Mouse (Mus musculus): ENCODE data around the gene Prrc2a.
"Not testable (repeated sequence)": the region's sequence is repeated elsewhere in the genome, so short reads cannot be mapped to it uniquely, and the experiment has no call there.

Gene Prrc2a

DNA sequence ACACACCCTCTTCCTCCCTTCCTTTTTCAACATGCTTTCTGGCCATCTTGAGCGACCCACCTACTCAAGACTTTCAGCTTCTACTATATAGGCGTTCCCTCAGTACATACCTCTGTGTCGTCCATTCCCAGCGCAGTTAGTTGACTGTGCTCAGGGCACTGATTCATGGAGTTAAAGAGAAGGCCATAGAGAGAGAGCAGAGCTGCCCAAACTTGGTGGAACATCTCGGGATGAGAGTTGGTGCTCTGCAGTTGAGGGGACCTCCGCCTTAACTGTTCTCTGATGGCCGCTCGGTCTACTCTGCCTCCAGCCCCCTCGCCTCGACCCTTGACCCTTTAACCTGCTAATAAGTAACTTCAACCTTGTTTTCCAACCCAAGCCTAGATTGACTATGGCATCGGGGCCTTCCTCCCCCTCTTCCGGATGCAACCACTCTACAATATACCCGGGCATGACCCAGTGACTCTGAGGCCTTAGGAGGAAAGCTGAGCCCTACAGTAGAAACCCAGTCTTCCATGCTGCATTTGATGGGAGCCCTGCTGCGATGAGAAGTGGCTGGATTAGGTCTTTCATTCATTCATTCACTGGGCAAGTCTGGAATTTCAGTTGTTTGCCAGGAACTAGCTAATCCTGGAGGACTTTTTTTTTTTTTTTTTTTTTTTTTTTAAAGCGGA is 33.1 kb downstream of the Prrc2a start, which contains the start of gene Apom:
Apom (minus strand) TSS at position 551 of the 674 bp plus-strand sequence.
- DNase-seq, result no peak

DNA sequence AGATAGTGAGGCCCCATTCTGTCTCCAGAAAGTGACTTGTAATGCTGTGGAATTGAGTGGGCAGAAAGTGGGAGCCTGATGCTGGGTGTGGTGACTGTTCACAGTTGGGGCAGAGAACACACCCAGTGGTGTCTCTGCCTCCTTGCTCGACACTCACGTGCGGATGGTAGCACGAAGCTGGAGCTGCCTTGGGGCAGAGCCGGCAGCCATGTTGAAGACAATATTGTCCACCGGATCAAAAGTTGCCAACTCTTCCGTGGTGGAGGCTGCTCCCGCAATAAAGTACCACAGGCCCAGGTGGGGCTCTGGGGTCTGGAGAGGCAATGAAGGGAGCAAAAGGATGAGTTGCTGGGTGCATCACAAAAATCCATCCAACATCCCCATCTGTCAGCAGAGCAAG is 33.7 kb downstream of the Prrc2a start:
- no peak for DNase-seq

DNA sequence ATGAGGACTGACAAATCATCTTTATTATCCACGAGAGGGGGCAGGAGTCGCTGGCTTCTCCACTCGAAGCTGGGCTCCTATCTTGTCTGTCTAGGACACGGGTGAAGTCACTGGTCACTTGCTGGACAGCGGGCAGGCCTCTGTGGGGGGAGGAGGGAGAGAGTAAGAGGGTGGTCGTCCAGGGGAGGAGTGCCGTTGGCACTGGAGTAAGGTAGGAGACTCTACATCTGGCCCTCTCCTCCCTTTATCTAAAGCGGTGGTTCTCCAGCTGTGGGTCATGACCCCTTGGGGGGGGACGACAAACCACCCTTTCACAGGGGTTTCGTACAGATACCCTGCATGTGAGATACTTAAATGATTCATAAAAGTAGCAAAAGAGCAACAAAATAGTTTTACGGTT is 35.7 kb downstream of the Prrc2a start:
- DNase-seq, result no peak

DNA sequence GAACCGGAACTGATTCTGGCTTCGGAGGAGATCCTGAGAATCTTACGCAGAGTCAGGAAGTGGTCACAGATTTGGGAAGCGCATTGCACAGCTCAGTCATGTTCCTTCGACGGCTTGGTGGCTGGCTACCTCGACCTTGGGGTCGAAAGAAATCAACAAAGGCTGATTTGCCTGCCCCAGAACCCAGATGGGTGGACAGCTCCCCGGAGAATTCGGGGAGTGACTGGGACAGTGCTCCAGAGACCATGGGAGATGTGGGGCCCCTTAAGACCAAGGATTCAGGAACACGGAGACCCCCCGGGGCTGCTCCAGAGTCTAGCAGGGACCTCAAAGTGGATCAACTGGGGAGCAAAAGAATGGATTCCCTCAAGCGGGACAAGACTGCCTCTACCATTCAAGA is 37.7 kb downstream of the Prrc2a start:
- DNase-seq, result no peak

DNA sequence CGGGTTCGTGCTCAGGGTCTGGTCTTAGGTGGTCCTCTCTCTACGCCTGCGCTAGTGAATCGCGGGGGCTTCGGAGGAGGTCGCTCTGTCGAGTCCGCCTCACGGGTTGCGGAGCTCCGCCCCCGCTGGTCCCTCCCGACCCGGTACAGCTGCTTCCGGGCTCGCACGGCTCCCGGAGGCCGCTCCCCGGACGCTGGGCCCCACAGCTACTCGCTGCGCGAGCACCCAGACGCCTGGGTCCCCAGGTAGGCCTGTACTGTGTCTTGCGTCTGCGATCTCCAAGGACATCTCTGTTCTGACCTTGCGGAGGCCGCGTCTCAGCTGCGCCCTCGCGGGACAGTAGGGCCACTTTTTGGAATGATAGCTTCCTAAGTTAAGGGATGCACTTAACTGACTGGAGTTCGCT is 38.5 kb downstream of the Prrc2a start, which contains the start of gene D17H6S53E:
D17H6S53E (plus strand) TSS at position 168 of the 406 bp plus-strand sequence.
- DNase-seq, result peak; percentile 72 to 79

DNA sequence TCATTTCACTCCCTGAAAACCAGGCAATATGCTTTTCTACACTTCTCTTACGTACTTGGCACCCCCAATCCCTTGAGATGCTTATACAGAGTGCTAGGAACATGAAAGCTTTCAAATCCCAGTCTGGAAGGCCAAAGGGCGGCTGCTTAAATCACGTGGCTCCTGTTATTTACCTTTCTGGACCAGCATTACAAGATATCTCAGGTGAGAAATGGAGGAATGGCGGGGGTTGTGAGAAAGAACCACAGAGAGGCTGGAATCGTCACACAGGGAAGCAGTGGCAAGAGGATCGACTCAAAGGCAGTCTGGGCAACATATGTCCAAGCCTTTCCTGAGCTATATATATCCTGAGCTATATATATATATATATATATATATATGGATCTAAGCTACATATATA is 39.1 kb downstream of the Prrc2a start:
- DNase-seq, result no peak

DNA sequence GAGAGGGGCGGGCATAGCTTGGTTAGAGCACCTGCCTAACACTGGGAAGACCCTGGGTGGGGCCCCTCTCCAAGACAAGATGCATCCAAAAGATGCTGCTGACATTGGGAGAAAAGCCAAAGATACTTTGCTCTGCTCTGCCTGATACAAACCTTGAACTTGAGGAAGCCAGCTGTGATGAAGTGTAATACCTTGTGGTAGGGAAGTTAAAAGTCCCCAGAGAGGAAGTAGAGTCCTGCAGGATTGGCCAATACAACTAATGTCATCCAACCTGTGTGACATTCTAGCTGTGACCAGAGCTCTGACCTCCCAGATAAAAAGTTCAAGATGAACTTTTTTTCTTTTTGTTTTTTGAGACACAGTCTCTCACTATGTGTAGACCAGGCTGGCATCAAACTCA is 39.6 kb downstream of the Prrc2a start:
- DNase-seq, result no peak

DNA sequence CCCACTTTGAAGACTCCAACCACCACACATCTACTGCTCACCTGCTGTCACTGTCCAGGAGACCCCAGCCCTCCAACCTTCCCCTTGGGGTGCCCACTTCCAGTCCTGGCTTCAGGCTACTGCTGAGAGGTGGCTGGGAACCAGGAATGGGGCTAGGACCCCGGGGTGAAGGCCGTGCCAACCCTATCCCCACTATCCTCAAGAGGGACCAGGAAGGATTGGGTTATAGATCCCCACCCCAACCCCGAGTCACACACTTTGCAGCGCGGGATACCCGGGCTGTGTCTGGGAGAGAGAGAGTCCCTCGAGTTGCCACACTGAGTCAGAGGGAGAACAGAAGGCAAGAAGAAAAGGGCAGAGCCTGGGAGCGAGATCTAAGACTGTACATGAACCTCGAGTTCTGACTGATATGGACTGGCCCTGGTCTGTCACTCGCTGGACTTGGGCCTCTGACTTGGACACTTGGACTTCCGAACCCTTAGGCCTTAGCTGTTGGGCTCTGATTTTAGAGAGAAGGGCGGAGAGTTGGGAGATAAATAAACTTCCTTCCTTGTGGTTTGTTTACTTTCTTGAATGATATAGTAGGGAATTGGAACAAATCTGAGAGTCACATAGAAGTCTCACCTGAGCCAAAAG is 40.3 kb downstream of the Prrc2a start:
- DNase-seq, result not testable (repeated sequence)

DNA sequence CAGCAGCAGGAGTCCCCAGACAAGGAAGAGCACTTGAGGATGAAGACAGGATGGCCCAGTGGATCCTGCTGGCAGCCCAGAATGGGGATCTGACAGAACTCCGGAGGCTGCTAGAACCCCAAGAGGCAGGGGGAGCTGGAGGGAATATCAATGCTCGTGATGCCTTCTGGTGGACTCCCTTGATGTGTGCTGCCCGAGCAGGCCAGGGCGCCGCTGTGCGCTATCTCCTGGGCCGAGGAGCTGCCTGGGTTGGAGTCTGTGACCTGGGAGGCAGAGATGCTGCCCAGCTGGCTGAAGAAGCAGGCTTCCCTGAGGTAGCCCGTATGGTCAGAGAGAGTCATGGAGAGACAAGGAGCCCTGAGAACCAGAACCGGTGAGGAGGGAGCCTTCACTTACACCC is 41.4 kb downstream of the Prrc2a start:
- not testable (repeated sequence) for DNase-seq

DNA sequence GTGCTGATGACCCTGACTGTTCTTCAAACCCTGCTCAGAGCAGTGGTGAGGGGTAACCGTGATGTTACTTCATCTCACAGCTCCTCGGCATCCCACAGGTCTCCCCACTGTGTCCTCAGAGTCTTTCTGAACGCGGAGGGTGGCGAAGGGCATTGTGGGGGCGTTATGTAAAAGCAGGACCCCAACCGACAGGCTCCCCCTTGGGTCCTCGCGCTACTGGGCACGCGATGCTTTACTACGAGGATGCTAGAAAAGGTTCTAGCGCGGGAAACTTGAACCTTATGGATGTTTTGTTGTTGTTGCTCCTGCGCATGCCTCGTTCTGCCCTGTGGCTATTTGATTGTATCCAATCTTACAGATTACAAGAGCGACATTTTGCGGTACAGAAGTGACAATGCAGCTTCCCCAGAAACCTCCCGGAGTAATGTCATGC is 42.8 kb downstream of the Prrc2a start, which contains the start of gene Csnk2b:
Csnk2b (minus strand) TSS at position 183 of the 433 bp plus-strand sequence.
- peak; percentile 81 to 82 for DNase-seq

DNA sequence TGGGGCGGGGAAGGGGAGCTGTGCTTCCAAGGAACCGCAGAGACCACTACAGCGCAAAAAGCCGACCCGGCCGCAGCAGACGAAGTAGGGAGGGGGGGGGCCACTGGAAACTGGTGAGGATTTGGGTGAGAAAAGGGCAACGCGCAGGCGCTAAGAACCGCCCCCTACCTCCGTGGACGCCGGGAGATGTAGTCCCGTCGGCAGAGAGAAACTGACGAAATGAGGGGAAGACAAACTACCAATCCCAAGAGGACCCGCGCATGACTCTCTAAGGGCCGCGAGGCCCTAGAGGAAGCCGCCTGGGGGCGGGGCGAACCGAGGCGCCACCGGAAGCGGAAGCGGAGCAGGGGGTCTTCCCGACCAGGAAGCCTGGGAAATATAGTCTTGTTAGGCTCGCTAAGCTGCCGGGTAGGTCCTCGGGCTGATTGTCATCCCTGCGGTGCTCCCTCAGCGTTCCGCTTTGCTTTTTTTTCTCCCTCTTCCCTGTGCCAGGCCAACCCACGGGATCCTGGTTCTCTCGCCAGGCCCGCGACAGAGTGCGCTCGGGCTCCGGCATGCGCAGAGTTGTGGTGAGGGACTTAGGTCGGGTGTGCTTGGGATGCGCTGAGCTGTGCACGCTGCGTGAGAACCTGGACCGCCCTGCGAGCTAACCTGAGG is 43.4 kb downstream of the Prrc2a start, which contains the start of gene Gpank1:
Gpank1 (plus strand) TSS at position 313 of the 657 bp plus-strand sequence.
- DNase-seq, result peak; percentile 99

DNA sequence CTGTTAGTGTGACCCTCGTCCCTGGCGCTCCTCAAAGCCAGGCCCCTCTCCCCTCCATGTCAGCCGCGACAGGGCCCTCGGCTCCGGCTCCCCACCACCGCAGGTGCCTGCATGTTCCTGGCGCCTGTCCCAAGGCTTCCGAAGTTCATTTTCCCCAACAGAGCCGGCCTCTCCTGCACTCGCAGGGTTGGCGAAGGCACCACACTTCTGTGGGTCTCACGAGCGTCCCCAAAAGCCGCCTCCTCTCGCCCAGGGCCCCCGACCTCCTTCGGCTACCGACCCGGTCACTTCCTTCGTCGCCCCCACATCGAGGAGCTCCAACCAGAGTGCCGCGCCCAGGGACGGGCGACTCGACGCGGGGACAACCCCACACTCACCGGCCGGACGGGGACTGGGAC is 44.0 kb downstream of the Prrc2a start:
- DNase-seq, result peak; percentile 72 to 76

DNA sequence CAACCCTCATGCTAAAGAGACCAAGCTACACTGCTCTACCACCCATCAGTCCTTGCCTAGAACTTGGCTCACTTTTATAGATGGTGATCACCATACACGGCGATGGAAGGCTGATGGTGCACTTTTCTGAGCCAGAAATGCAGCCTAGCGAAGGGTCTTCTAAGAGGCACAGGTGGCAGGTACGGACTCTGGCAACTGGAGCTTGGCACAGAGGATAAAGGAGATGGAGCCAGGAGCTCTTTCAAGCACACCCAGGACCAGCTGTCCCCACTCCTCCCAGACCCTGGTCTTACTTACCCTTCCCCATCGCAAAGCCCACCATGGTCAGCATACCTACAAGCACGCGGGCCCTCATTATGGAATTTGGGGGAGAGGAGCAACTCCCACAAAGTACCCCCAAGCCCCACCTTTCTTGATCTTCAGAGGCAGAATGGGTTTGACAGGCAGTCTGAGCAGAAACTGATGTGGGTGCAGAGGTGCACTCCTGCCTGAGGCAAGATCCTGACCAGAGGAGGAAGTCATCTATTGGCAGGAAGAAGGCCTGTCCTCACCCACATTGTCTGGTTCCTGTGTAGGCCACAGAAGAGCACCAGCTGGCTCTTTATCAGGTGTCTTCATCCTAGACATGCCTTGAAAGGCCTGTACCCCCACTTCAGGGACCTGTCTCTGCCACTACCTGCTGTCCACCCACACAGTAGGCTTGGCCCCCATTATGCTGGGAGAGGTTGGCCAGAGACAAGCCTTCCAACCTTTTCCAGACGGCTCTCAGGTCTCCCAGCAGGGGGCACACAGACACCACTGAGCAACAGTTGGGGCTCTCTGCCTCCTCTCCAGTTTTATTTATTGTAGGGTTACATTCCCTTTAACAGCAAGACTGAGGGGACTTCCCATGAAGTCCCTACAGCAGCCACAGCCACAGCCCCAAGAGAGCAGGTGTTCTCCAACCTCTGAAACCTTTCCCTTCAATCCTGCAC is 49.4 kb downstream of the Prrc2a start, which contains the start of gene Ly6g5b:
Ly6g5b (minus strand) TSS at position 383 of the 974 bp plus-strand sequence.
- peak; percentile 60 to 64 for DNase-seq

DNA sequence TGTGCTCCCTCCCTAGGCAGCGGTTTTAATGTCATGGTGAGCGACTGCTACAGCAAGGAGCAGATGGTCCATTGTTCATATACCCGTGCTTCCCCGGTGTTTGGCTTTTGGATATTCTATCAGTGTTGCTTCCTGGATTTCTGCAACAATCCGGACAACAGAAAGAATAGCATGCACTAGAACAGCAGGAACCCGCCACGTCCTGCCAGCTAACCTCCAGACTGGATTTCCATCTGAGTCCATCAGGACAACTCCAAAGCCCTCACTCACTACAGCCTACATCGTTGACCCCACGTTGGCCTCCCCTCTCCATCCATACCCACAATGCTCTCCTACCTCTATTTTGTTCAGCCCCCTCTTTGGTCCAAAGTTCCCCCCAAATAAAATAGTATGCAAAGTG is 52.9 kb downstream of the Prrc2a start:
- DNase-seq, result no peak

DNA sequence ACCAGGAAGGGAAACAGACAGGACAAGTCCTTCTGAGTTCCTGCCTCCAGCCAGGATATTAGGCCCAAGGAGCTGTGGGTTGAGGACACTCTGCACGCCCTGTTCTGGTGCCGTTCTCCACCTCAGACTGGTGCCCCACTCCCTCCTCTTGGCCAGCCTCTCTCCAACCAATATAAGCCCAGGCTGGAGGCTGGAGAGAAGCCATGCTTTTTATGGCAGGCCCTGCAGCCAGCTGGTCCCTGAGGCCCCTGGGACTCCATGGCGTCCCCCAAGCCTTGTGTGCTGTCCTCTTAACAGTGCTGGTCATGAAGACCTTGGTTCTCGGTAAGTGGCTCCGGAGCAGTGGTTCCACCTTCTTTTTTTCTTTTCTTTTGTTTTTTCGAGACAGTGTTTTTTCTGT is 56.6 kb downstream of the Prrc2a start, which contains the start of gene Ly6g5c:
Ly6g5c (plus strand) TSS at position 183 of the 400 bp plus-strand sequence.
- DNase-seq, result peak; percentile 82 to 84

DNA sequence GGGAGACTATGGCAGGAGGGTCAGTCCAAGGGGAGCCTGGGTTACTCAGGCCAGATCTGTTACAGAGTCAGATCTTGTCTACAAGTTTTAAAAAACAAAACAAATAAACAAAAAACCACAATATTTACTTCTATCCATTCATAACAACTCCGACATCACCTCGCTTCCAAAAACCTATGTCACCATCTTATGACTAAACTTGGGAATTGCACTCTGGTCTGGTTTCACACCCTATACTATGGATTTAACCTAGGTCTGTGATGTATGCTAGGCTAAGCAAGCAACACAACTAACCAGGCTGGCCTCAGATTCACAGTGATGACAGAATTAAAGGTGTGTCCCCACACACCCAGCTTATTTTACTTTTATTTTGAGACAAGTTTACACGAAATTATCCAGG is 58.2 kb downstream of the Prrc2a start:
- no peak for DNase-seq

DNA sequence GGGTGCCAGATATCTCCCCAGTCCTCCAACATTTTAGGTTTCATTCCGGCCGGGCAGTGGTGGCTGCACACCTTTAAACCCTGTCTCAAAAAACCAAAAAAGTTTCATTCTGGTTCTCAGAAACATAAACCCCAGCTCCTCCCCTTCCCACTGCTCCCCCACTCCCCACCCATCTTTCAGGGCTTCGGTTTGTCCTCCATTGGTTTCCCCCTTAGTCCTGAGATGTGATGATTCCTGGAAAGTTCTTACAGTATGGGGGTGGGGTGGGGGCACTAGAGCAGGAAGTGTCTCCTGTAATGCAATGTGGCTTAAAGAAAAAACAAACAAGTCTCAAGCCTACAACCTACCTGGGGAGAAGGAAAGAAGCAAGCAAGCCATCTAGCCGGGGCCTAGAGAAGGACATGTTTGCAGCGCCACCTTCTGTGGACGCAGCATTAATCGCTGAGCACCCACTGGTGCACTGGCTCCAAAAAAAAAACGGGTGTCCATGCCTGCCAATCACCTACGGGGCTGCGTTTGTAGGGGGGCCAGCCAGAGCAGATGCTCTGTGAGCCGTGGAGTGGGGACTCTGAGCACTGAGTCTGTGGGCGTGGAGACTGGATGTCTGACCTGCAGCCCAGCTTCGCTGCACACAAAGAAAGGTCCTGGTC is 58.8 kb downstream of the Prrc2a start:
- peak; percentile 79 to 81 for DNase-seq

DNA sequence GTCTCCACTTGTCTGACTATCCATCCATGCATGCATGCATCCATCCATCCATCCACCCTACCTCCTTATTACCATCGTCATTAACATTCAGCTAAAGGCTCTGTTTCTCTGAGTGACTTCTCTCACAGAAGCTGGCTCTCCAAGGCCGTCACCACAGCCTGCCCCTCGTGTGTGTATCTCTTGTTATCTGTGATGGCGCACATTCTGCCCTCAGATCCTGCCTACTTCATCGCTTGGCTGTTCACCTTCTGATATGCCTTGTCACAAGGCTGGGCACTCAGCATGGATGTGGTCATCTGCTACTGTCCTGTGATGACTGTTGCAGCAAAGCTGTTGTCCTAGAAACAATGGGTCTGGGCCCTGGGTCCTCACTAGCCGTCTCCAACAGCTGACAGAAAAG is 59.9 kb downstream of the Prrc2a start:
- DNase-seq, result no peak

DNA sequence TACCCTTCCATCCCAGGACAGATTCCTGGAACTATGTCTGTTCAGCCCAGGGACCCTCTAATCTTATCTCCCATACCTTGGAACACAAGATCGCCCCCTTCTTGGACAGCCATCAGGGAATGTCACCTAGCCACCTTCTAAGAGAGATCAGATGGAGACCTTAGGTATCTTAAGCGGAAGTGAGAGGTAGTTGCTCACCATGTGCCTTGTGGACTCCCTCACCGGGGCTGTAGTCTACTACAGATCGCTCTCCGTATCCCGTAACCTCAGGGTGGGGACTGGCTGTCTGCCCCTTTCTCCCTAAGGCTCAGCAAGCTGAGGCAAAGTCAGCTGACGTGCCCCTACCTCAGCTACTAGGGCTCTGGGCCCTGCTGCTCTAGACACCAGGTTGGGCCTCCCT is 60.6 kb downstream of the Prrc2a start:
- DNase-seq, result no peak

DNA sequence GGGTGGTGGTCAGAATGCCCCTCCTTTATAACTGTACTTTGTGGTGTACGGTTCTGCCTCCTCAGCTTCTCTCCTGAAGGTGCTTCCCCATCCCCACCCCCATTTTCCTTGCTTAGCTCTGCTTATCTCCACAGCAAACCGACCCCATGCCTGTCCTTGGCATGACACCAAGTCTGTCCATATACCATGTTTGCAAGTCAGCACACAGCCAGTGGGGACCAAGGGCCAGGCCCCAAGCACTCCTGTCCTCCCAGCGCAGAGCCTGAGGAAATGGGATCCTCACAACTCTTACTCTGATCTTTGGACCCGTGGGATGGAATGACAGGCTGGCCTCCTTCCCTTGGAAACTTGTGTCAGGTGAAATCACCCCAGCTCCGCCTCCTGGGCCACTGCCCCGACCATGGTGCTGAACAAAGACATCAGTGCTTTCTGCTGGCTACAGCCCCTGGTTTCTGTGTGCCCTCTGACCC is 61.4 kb downstream of the Prrc2a start:
- peak in 1 of 2 experiments; percentile 34 for DNase-seq

DNA sequence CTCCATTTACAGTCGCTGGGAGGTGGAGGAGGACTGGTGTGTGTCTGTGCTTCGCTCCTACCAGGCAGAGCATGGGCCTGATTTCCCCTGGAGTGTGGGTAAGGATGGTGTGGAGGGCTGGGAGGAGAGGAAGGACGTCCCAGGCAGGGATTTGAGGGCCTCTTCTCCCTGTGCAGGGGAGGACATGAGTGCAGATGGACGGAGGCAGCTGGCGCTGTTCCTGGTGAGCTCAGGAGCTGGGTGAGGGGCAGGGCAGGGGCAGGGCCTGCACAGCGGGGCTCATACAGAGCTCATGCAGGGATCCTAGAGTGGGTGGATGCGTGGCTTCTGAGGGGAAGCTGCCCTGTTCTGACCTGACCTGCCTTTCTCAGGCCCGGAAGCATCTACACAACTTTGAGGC is 62.4 kb downstream of the Prrc2a start:
- DNase-seq, result peak in 1 of 2 experiments; percentile 59
